Mouse (Mus musculus) frontal cortex, adult (tissue): Measurements from ENCODE around the gene Cenpv.
"Not testable (repeated sequence)": the region's sequence is repeated elsewhere in the genome, so short reads cannot be mapped to it uniquely, and the experiment has no call there.

ENCODE experiments used
- ATAC-seq: cut with Nextera tagmentation; 2 replicates; pipeline ENCODE4 v1.9.2; 2017; ENCODE audit warnings: mild to moderate bottlenecking, moderate library complexity, mixed read lengths; ENCODE audit not compliant: low TSS enrichment

Gene Cenpv

GRCm38 (mm10) chr11:62508816-62509215, 30.2 kb downstream of the Cenpv start:
- not testable (repeated sequence) for ATAC-seq

- not testable (repeated sequence) for ATAC-seq
Observed at GRCm38 (mm10) chr11:62508365-62508764, 30.7 kb downstream of the Cenpv start.

GRCm38 (mm10) chr11:62507683-62508082, 31.4 kb downstream of the Cenpv start:
- no peak for ATAC-seq

GRCm38 (mm10) chr11:62500529-62500928, 38.5 kb downstream of the Cenpv start:
- no peak for ATAC-seq

GRCm38 (mm10) chr11:62498802-62499201, 40.3 kb downstream of the Cenpv start:
- no peak for ATAC-seq

GRCm38 (mm10) chr11:62497181-62497580, 41.9 kb downstream of the Cenpv start:
- ATAC-seq: no peak

GRCm38 (mm10) chr11:62496151-62496715, 42.8 kb downstream of the Cenpv start:
- no peak for ATAC-seq

- peak; percentile 40; the same call in 1 of the 2 replicates for ATAC-seq
Observed at GRCm38 (mm10) chr11:62495276-62495801, 43.7 kb downstream of the Cenpv start.

- peak; percentile 85 for ATAC-seq
Observed at GRCm38 (mm10) chr11:62494754-62495275, 44.2 kb downstream of the Cenpv start.

- ATAC-seq: no peak
Observed at GRCm38 (mm10) chr11:62493701-62494100, 45.4 kb downstream of the Cenpv start.

- no peak for ATAC-seq
Observed at GRCm38 (mm10) chr11:62487540-62488350, 51.3 kb downstream of the Cenpv start.

GRCm38 (mm10) chr11:62486949-62487348, 52.1 kb downstream of the Cenpv start:
- no peak for ATAC-seq

GRCm38 (mm10) chr11:62479581-62479980, 59.5 kb downstream of the Cenpv start:
- ATAC-seq: no peak

GRCm38 (mm10) chr11:62478931-62479330, 60.1 kb downstream of the Cenpv start:
- no peak for ATAC-seq

GRCm38 (mm10) chr11:62476156-62476555, 62.9 kb downstream of the Cenpv start:
- ATAC-seq: no peak
